Mouse (Mus musculus): ENCODE measurements around the gene Sptbn1.

DNA sequence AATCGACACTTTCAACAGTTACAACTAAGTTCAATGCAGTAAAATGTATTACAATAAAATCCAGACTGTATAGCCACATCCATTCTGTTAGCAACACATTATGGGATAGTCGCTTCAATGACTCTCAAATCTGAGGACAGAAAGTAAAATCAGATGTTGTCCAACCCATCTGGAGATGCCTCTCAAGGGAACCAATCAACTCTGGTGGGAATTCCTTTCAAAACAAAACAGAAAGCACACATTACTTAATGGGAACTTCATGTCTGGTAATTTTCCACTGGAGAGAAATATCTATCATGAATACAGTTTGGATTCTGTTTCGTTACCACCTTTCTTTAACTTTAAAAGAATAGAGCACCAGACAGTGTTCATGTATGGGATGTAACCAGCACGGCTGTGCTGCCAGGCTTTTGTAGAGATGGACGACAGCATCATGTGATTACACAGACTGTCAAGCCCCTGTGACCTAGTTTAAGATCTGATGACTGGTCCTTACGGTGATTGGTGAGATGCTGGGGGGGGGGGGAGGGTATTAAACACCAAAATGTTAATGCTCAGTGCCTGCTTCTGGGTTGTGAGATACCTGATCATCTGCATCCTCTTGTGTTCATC lies 9.1 kb downstream of the Sptbn1 start:
- TF ChIP-seq CTCF (conservative IDR thresholded peaks at IDR 0.05; ENCODE audit: low read length) (no peak), NANOG (IDR thresholded peaks at IDR 0.05; ENCODE audit: borderline replicate concordance, low read length) (no peak)

All from E14TG2a.4 (cell line).